Mouse (Mus musculus) monocyte, adult 2 months (primary cell): ENCODE results near the gene Clcc1.

Experiments used
- DNase-seq, 2 experiments: peaks; one replicate each; pipeline ENCODE4 v3.0.0; 2022; ENCODE audit warnings: low spot score in 2 of 2, low read depth in 1 of 2

The Clcc1 gene

DNA sequence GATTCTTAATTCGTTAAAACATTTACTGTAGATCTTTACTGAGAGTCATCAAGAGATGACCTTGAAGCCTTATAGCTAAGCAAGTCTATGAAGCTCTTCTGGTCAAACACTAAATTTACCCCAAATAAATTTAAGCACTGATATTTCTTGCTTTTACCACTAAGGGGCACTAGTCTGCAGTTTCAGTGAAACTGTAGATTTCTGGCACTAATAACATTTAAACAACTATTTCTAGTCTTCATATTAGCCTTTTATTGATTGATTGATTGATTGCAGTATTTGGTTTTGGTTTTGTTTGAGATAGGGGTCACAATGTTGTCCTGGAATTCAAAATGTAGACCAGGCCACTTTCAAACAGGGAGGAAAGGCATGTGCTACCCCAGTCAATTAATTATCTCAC lies 47.5 kb downstream of the Clcc1 start:
- no peak for DNase-seq

DNA sequence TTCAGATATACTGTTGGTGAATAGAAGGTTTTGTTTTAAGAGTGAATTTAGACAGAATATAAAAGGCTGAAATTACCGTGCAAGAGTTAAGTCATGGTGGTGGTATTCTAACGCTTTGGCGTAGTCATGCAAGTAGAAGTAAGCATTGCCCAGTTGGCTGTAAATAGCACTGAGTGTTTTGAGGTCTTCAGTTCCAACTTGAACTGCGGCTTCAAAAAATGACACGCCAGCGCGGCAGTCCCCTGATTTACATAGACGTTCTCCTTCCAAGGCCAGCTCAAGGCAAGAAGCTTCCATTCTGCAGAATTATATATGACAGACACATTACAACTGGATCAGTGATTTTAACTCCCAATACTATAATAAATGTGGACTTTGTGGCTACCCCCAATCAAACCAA lies 49.1 kb downstream of the Clcc1 start:
- DNase-seq, result no peak

DNA sequence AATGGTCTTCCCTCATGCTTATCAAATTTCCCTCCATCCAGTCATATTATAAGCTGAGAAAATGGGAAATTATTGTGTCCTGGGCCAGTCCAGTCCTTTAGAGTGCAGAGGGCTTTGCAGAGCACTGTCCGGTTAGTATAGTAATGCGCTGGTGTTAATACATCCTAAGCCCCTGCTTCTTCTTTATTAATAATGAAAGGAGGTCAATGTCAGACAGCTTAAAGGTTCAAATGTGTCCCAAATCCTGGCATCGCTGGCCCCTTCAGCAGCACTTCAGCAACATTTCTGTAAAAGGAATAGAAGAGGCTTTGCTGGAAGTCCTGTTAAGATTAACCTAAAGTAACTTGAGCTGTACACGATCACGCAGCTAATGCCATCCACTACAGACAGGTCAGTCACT lies 57.6 kb downstream of the Clcc1 start:
- no peak for DNase-seq

DNA sequence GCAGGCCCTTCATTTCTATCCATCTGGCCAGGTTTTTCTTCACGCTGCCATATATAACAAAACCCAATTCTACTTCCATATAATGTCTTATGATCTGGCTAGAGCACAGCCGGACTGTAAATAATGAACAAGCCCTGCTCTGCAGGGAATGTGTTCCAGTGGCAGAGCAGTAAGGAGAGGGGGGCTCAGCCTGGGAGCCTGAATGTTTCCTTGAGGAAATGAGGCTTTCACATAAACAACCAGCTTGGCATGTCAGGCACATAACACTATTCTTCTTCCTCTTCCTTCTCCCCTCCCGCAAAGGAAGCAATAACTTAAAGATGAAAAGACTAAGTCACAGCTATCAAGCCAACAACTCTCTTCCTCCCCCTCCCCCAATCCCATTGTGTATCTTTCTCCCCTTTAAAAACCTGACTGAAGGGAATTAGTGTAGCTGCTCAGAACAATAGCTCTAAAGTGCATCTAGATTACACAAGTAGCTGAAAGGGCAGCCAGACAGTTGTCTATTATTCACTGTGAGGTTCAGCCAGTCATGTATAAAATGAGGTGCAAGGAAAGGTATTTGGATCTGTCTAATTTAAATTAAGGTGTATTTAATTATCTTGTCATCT lies 59.5 kb downstream of the Clcc1 start:
- DNase-seq, result no peak

DNA sequence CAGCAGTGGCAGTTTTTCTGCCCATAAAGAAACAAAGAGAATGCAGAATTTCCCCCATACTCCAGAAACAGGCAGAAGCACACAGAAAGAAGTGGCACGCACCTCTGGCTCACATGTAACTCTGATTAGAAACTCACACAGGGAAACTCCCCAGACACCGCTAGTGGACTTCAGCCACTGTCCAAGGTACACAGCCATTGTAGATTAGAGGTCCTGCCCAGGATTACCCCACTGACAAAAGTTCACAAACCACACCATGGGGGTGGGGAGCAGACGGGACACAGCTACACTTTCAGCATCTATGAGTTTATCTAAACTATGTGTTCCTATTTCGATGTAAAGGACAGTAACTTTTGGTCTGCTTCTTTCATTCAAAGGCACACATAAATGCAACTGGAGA lies 61.1 kb downstream of the Clcc1 start:
- DNase-seq, result no peak

DNA sequence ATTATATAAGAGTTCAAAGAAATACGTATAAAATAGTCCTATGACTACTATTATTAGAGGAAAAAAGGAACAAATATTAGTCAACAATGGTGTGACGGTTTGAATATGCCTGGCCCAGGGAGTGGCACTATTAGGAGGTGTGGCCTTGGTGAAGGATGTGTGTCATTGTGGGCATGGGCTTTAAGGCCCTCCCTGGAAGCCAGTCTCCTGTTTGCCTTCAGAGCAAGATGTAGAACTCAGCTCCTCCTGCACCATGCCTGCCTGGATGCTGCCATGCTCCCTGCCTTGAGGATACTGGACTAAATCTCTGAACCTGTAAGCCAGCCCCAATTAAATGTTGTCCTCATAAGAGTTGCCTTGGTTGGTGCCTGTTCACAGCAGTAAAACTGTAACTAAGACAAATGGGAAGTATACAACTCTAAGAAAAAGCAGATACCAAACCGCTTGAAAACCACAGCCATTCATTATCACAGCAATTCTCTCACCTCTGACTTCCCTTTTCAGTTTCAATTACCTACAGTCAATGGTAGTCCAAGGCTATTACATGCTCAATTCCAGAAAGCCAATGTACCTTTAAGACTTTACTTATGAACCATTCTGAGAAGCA lies 64.3 kb downstream of the Clcc1 start:
- DNase-seq, result peak; percentile 32 to 46

DNA sequence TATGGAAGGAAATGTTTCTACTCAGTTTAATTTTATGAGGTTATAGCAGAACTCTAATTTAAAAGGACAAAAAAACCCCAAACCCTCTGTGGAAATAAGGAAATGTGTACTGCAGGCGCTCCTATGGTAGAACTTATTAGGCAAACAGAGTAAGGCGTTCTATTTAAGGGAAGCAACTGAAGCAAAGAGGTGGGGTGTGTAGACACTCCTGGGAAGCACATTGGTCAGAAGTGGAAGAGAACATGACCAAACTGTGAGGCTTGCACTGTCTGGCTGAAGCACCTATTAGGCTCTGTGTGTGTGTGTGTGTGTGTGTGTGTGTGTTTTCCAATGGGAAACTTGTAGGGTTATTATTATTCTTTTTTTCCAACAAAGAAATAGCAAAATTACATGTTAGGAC lies 65.6 kb downstream of the Clcc1 start:
- no peak for DNase-seq

DNA sequence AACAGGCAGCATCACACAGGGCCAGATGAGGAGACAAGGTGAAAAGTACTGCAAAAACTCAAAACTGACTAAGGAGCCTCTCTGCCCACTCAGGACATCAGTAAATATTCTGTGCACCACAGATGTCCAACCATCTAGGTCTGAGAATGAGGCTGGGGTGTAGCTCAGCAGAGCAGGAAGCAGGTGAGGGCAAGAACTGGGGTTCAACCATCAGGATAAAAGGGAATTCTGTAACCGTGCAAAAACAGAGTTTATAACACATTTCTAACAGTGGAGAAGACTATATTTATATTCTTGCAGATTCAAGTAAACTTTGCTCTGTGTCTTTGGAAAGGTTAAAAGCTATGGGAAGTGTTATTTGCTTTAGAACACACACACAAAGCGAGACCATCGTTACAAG lies 66.0 kb downstream of the Clcc1 start:
- no peak for DNase-seq

DNA sequence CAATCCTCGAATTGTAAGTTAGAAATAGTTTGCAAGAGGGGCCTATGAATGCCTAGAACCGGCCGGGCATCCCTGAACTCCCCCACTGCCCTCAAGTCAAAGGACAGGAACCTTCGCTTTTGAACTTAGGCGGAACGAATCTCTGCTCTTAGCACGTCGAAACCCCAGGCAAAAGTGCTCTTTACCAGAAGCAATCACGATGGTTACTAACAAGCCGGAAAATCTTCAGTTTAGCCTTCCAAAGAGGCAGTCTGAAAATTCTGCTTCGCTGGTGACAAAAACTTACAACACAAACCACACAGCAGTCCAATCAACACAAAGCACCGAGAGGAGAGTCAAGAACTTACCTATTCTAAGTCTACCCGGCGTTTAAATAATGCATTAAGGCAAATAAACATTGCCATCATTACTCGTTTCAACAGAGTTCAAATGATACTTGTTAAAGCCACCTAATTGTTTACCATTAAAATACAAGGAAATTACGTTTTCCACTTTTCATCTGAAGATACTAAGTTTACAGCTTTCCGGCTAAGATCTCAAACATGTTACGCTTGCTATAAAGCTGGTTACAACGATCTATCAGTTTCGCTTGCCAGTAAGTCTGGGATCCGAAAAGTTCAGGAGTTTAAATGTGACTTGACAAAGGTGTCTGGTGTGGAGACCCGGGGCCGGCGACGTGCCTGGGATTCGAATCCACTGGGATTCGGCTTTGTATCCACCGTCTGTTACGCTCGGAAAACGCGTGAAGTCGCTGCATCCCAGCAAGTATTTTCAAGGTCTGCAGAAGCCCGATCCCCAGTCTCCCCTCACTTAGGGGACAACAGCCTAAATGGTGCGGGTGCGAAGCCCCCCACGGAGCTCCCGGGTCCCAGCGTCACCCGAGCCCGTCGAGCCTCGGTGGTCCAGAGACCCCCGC lies 67.6 kb downstream of the Clcc1 start:
- no peak for DNase-seq

DNA sequence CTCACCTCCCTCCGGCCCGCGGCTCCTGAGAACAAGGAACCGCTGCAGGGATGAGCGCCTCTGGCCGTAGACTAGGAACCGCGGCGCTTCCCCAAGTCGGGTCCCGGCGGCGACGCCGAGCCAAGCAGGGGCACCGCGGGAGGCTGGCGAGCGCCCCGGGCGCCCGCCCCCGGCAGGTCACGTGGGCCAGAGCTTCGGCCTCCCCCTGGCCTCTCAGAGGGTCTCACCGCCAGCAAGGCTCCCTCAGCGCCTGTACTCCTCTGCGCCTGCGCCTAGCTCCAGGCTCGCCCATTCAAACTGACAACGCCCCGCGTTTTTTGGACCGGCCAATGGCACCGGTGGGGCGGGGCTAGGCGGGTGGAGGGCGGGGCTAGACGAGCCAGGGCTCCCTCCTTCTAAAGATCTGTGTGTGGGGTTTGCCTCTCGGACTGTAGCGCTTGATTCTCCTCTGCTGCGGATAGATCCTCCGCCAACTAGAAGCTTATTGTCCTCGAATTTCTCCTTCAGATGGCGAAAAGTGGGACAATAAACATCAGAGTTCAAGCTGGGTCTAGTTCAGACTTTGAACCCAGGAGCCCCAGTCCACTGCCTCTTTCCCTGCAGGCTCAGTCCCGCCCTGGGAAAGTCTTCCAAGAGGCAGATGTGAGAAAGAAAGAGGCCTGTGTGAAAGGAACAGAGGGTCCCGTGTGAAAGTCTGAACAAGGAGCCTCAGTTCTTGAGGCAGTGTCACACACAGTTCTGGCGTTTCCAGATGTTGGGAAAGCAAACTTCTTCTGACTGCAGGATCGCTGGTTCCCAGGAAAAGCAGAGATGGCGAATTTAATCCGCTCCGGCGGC lies 68.5 kb downstream of the Clcc1 start, which contains the start of gene Gpsm2:
Gene Gpsm2 (minus strand): TSS at position 274 of the 837 bp plus-strand sequence.
- peak; percentile 72 to 83 for DNase-seq

DNA sequence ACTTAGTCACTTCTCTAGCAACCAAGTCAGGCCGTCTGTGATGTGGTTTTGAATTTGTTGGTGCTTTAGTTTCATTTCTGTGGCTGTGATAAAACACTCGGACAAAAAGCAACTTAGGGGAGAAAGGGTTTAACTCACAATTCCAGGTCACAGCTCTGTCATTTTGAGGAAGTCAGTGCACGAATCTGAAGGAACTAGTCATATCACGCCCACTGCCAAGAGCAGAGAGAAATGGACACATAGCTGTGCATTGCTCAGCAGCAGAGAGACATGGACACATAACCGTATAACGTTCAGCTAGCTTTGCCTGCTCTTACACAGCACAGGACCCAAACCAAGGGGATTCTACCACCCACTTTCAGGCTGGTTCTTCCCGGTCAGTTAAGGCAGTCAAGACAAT lies 72.7 kb downstream of the Clcc1 start:
- no peak for DNase-seq

DNA sequence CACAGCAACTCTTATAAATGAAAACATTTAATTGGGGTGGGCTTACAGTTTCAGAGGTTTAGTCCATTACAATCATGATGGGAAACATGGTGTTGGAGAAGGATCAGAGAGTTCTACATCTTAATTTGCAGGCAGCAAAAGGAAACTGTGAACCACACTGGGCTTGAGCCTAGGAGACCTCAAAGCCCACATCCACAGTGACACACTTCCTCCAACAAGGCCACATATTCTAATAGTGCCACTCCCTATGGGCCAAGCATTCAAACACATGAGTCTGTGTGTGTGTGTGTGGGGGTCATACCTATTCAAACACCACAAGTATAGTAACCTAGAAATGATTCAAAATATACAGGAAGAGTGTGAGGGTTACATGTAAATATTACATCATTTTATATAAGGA lies 73.6 kb downstream of the Clcc1 start:
- DNase-seq, result no peak

DNA sequence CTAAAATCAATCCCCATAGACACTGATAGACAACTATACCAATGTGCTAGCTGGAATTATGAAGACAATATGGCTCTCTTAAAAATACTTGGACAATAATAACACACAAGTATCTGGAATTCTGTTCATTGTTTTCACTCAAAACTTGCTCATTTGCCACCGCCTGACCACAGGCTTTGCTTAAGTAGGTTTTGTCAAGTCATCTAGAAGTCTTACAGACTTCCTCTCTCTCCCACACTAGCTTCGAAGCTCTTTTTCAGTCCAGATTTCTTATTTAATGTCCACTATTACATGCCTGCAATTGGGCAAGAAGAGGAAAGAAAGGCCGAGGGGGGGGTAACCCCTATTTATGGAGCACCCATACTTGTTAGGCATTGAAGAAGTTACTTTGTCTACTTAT lies 74.1 kb downstream of the Clcc1 start:
- no peak for DNase-seq
